Mouse (Mus musculus): ENCODE results near the gene Bank1. TPM values are rescaled to one million over a fixed set of nuclear protein-coding genes. Genes with fewer than 3 reads are reported as not detected.
A peak's percentile ranks its signal among the peaks of the same experiment; 100 is the strongest.

Gene Bank1
- polyA plus RNA-seq, 3 experiments from 2014 or later = 4.3 to 8.5 (median 4.5) TPM

GRCm38 (mm10) chr3:136251578-136251977 lies 74.3 kb downstream of the Bank1 start:
- no peak for ATAC-seq

- ATAC-seq = no peak
These were observed 78.5 kb downstream of the Bank1 start for GRCm38 (mm10) chr3:136247331-136247730.

- ATAC-seq = no peak
These were observed 80.9 kb downstream of the Bank1 start for GRCm38 (mm10) chr3:136244931-136245330.

DNA sequence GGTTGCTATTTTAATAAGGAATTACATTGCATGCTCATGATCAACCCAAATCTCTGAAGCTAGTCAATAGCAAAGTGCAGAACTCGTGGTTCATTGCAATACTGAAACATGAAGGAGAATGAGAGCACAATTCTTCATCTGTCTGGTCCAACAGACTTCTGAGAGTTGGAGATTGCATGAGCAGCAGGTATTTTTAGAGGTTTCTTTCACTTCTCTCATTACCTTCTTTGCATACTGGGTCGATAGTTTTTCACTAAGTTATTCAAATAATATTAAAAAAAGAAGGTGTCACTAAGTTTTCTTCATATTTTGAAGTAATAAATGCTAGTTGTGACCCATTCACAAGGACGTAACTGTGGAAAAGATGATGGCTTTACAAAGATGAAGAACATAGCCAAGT lies 87.1 kb downstream of the Bank1 start:
- no peak for ATAC-seq

GRCm38 (mm10) chr3:136233507-136233906 lies 92.4 kb downstream of the Bank1 start:
- ATAC-seq = no peak

DNA sequence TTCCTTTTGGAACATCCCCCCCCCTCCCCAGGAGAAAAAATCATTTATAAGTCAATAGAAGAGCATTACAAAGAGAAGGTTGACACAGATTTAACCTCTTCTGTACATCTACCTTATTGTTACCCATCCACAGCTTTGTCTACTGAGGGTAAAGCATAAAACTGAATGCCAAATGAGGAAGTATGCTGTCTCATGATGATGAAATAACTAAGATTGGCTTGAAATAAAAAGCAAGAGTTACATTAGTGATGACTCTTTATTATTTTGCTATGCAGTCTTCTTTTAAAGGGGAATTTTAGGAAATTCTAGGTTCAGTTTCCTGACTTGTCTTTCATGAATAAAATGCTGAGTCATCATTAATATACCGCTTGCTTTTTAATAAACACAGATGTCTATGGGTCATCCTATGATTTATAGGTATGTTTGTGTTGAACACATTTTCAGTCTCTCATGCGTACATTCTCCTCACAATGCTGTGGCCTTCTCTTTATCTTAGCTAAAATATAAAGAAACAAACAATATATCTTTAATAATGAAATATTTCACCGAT lies 95.2 kb downstream of the Bank1 start:
- no peak for ATAC-seq

GRCm38 (mm10) chr3:136189661-136190228 lies 136.1 kb downstream of the Bank1 start:
- ATAC-seq = no peak

DNA sequence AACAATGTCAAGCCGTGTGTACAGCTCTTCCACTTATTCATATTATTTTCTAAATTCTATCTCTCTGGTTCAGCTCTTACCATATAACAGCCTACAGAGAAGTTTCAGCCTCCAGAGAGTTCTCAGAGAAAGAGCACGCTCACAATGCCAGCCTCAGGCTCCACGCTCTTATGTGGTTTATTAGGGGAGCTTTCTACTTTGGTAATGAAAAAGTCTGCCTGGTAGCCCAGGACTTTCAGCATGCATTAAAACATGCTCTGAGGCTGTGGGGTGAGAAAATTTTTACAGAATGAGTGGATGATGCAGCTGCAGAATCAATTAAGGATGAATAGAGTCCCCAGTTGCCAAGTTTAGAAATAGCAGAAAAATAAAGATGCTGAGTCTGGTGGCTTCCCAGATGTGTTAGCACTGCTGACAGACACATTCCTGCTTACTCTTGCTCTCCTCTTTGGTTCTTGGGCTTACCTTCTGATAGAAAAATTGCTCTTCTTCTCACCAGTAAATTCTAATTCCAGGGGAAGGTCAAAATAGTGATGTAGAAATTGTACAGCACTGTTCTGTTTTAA lies 139.2 kb downstream of the Bank1 start:
- no peak for ATAC-seq

DNA sequence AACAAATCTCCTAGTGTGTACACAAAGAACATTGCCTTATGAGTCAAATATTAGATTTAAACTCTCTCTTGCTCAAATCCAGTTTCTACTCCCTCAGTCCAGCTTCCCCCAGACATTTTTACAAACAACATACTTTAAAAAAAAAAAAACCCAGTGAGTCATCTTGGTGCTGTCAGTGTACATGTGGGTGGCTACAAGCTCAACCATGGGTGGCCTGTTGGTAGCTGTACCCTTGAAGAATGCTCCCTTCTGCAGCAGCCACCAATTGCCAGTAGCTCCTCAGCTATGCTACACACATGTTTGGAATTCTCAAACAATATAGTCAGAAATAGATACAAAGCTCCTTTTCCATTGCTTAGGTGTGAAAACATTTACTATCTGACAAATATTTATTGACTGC lies 154.2 kb downstream of the Bank1 start:
- ATAC-seq = no peak

DNA sequence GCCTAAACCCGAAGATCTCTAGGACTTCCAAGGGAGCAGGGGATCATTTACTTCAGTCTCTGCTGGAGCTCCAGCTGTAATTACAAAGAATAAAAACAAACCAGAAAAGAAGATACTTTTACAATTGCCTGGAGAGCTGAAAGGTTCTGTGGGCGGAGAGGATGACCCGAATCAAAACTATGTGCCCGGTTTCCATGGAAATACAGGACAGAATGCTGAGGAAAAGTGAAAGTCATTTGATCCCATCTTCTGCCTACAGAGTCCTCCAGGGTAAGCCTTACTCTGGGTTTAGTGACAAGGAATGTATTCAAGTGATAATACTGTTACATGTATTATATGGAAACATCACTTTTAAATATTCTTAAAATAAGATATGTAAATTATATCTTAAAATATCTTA lies 157.8 kb downstream of the Bank1 start:
- ATAC-seq = no peak

- ATAC-seq = no peak
These were observed 159.2 kb downstream of the Bank1 start for GRCm38 (mm10) chr3:136166671-136167070.

DNA sequence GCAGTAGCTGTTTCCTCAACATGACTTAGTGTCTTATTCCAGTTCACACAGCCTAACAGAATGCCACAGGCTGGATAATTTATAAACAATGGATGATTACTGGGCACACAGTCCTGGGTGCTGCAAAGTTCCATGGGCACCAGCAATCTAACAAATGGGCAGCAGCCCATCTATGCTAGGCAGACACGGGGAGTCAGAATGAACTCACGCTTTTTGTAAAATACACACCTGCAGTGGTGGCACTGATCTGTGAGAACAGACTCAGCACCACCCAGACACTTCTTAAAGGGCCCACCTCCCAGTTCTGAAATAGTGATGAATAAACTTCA lies 159.9 kb downstream of the Bank1 start:
- no peak for ATAC-seq

GRCm38 (mm10) chr3:136165167-136166032 lies 160.5 kb downstream of the Bank1 start:
- no peak for ATAC-seq

GRCm38 (mm10) chr3:136158059-136158458 lies 167.8 kb downstream of the Bank1 start:
- no peak for ATAC-seq

DNA sequence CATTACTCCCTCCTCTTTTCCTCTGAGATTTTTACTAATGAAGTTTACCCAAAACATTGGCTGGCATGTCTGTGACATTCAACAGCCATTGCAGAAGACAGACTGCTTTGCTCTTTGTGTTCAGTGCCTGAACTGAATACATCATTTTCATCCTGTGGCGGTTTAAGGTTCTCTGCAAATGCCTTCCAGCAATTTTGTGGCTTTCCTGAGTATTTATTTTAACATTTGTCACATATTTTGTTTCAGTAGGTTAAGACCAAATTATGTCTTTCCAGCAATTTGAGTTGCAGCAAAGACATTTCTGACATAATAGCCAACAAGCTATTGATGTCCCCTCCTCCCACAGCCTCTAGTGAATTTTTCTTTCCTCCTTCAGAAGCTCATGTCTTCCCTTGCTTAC lies 170.3 kb downstream of the Bank1 start:
- ATAC-seq = no peak

DNA sequence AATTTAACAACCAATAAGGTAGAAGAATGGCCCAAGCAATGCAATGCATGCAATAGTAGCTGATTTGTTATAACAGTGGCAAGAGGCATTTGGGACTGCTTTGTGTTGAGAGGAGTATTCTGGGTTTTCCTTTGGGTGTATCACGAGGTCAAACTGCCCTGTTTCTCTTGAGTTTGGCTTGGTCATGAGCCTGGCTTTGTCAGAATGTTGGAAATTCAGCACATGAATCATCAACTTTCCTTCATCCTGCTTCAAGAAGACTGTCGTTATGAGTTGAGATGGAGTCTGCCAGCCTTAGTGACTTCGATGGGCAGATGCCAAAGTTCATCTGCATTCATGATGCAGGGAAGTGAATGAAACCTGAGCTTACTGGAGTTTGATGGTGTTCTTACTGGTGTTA lies 175.0 kb downstream of the Bank1 start:
- no peak for ATAC-seq

DNA sequence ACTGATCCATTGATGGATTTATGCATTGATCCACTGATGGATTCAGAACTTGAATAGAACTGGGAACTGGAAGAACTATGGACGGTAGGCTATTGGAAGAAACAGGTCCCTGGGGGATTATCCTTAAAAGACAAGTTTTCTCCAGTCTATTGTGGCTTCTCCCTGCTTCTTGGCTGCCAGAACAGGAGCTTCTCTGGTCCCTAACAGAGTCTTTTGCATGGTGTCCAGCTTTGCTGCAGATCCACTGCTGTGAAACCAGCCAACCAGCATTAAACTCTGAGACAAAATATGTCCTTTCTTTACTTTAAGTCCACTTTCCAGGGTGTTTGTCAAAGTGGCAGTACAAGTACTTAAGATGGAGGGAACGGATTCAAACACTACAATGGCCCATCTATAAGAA lies 178.7 kb downstream of the Bank1 start:
- no peak for ATAC-seq

- ATAC-seq = no peak
These were observed 193.9 kb downstream of the Bank1 start for GRCm38 (mm10) chr3:136132013-136132412.

DNA sequence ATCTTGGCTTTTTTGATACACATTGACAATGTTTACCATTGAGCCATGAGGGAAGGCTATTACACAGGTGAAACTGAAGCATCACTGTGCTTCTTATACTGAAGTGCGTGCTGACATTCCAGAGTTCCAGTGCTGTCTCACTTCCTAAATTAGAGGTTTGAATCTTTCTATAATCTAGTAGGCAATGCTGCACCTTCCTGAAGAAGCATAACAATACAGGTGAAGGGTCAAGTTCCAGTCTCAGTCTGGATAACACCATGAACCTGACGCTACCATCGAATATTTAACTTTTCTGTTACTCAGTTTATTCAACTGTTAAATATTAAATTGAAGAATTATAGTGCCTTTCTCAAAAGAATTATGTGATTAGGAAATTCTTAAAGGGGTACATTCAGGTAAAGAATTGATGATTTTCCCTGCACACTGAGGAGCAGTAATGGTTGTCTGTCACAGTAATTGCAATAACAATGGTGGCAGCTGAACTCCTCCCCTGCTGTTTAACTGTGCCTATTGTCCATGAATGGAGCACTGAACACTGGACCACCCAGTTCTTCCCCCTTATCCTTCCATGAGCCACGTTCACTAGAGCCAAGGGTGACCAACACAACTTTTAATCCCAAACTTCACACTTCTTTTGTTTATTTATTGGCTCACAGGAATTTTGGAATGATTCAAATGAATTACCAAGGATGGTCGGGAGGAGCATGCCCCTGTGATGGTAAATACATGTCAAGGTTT lies 210.2 kb downstream of the Bank1 start:
- no peak for ATAC-seq

GRCm38 (mm10) chr3:136109411-136110139 lies 216.3 kb downstream of the Bank1 start:
- ATAC-seq = no peak

GRCm38 (mm10) chr3:136106452-136106851 lies 219.4 kb downstream of the Bank1 start:
- peak; percentile 83 for ATAC-seq

DNA sequence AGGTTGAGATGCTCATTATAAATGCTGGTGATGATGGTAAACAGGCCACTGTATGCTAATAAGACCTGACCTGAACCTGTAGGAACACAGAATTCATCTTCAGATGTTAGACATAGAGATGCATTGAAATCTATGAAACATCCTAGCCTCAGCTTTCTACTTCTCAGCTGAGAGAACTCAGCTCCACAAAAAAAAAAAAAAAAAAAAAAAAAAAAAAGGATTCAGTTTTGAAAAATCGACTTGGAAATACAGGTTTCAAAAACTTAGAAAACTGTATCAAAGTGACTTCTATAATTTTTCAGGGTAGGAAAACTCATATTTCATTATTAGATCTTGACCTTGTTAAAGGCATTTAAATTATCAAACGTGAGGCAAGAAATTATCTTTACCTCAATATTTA lies 222.5 kb downstream of the Bank1 start:
- ATAC-seq = no peak
